Mouse (Mus musculus) CH12.LX (cell line): Measurements from ENCODE around the gene Ociad1.

ENCODE experiments used
- CTCF ChIP-seq, 2 experiments: IDR thresholded peaks in 1 of 2; conservative IDR thresholded peaks in 1 of 2; 2 replicates each; pipeline ENCODE4 v1.5.1; 2011 to 2012; ENCODE audit warnings: low read depth in 2 of 2, low read length in 2 of 2, improper control_type of control experiment in 1 of 2, inconsistent platforms in 1 of 2, mild to moderate bottlenecking in 1 of 2, moderate library complexity in 1 of 2
- HCFC1 ChIP-seq: IDR thresholded peaks from 2 replicates; pipeline ENCODE4 v1.6.1; 2012; ENCODE audit warnings: low read depth, mild to moderate bottlenecking, inconsistent platforms, low read length, improper control_type of control experiment
- NELFE ChIP-seq: IDR thresholded peaks from 2 replicates; pipeline ENCODE4 v1.6.1; 2011; ENCODE audit warnings: low read depth, low read length, improper control_type of control experiment
- POLR2A ChIP-seq: IDR thresholded peaks from 2 replicates; pipeline ENCODE4 v1.6.1; 2011; ENCODE audit warnings: low read depth, mild to moderate bottlenecking, improper control_type of control experiment, low read length

GRCm38 (mm10) chr5:73306486-73306885 lies 13.9 kb downstream of the Ociad1 start:
- TF ChIP-seq CTCF (conservative IDR thresholded peaks at IDR 0.05 in 1 of 2, IDR thresholded peaks at IDR 0.05 in 1 of 2; ENCODE audit: low read depth in 2 of 2, low read length in 2 of 2) (no peak), NELFE (no peak), POLR2A (no peak), HCFC1 (no peak)
